Mouse (Mus musculus): Measurements from ENCODE around the gene Bag1.
"Not testable (repeated sequence)": the region's sequence is repeated elsewhere in the genome, so short reads cannot be mapped to it uniquely, and the experiment has no call there.

Bag1 gene

DNA sequence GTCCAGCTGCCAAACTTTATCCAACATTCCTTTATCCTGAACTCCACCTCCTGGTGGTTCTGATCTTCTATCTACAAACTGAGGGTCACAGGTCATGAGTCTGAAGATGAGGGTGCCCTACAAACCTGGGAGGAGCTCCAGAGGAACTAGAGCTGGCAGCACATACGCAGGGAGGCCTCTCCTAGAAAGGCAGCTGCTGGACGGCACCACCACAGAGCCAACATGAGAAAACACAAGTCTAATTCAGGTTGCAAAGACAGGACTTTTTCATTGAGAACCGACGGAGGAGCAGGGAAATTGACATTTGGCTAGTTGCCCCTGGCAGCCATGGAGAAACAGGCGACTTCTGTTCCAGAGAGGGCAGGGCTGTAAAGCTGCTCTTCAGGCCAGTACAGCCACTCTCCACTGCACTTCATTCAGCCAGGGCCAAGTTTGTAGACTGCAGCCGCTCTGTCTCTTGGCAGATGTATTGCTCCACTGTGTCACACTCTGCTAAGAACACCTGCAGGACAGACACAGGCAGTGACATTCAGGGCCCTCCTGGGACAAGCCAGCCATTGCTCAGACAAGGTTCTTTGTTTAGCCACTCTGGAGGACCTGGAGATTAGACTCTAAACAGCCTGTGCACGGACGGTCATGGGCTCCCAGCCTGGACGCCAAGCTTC, 11.8 kb downstream of the Bag1 start:
- no peak for DNase-seq (ENCODE audit: low spot score in 2 of 2)

DNA sequence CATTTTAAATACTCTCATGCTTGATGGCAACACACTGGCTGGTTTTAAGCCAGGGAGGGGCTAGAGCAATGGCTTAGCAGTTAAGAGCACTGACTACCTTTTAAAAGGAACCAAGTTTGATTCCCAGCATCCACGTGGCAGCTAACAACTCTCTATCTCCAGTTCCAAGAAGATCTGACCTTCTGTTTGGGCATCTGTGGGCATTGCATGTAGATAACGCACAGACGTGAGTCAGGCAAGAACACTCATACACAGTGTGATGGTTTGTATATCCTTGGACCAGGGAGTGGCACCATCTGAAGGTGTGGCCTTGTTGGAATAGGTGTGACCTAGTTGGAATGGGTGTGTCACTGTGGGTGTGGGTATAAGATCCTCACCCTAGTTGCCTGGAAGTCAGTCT, 13.7 kb downstream of the Bag1 start:
- not testable (repeated sequence) for DNase-seq (ENCODE audit: low spot score in 2 of 2)

DNA sequence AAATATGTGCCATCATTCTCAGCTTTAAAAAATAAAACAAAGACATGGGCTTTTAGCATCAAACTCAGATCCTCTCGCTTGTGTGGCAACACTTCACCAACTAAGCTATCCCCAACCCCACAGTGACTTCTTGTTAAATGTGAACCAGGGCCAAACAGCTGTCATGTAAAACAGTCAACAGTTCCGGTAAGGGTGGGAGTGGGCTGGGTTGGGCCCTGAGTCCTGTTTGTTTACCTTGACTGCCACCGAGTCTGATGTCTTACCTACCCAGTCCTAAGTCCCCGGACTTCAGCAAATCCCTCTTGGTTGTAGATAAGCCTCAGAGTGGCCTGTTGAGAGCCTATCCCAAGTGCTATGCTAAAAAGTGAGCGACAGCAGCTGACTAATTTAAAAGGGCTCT, 14.4 kb downstream of the Bag1 start:
- no peak for DNase-seq (ENCODE audit: low spot score in 2 of 2)

DNA sequence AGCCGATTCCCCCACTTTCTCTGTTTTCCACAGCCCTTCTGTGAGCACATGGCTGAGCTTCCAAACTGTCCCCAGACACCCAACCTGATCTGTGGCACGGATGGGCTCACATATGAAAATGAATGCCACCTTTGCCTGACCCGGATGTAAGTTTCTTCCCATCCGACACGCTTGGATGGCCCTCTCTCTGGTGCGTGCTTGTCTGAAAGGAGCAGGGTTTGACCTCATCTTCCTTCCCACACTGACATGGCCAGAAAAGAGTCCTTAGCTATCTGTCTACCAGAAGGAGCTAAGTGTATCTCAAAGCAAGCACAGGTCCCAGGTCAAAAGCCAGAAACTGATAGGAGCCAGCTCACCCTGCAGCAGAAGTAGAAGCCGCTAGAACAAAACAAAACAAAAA, 19.0 kb downstream of the Bag1 start:
- no peak for DNase-seq (ENCODE audit: low spot score in 2 of 2)

DNA sequence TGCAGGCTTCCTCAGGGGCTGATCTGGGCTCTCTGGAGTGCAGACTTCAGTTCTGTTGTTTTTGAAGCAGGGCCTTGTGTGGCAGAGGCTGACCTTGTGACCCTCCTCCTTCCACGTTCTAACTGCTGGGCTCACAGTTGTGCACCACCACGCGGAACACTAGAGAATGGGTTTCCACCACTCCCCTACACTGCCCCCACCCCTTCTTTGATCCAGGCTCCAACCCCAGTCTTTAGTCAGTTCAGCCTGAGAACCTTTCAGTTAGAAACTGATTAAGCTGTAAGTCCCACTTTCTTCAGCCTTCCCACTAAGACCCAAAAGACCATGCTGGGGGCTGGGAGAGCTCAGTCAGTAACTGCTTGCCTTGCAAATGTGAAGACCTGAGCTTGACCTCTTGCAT, 22.5 kb downstream of the Bag1 start:
- no peak for DNase-seq (ENCODE audit: low spot score in 2 of 2)

DNA sequence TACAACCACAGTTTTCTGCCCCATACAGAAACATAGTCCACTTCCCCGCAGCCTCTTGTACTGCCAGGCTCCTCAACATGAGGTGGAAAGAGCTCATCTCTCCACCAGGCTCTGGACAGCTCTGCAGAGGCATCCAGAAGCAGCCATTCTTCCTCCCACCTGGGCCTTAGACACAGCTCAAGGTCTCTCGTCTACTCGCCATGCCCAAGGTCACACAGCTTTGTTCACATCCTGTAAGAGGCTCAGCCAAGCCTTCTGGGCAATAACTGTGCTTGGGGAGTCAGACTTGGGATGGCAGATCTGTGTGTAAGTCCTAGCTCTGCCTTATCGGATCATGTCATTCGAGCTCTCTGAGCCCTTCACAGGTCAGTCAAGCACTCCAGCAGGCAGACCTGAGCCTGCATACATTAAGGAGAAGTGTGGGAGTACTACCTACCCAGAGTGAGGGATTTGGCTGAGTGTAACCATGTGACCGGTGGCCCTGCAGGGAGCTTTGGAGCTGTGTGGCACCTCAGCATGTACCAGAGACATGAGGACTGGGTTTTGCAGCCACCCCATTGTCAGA, 24.9 kb downstream of the Bag1 start:
- DNase-seq (ENCODE audit: low spot score in 2 of 2): no peak

DNA sequence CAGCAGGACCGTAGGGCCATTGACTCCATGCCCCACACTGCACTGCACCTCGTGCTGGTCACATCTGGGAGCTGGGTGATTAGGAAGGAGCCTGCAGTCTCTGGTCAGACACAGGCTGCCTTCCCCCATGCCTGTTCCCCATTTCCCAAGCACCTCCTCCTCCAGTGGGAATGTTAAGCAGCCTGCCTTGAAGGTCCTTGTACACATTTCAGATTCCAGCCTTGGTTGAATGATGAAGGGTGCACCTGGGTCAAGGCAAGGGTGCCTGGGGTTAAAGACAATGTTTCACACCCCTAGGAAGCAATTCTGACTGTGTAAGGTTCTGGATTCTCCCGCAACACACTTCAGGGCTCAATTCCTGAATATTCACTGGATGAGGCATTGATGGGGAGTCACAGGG, 26.8 kb downstream of the Bag1 start:
- no peak for DNase-seq (ENCODE audit: low spot score in 2 of 2)

DNA sequence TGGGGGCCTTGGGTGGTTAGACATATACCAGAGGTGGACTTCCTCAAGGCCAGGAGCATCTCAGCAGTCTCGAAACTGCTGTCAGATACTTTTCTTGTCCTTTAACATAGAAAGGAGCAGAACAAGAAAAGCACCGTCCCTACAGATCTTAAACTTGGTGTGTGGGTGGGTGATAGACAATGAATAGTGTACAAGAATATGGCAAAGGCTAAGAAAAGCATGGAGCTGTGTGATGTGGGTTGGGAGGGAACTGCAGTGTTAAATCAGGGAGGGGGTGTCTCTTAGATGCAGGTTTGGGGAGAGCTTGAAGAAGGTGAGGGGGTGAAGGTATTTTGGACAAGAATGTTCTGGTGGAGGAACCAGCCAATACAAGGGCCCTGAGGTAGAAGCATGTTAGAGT, 27.5 kb downstream of the Bag1 start:
- DNase-seq (ENCODE audit: low spot score in 2 of 2): no peak

DNA sequence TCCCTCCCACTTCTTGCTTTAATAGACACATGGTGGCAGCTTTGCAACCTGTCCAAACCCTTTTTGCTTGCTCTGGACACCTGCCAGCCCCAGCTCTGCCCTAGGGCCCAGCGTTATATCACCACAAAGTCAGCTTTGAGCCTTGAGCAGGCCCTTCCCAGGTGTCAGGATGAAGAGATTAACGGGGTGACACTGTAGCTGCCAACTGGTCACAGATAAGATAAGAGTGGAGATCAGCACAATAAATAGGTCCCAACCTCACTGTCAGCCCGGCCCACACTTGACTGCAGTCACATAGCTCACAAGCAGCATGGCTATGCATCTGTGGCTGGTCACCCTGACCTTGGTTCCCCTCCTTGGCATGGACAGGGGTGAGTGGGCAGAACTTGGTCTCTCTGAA, 28.3 kb downstream of the Bag1 start, which contains the start of gene Spink4:
TSS of gene Spink4 (plus strand) at position 268 of the 400 bp plus-strand sequence.
- DNase-seq (ENCODE audit: low spot score in 2 of 2): no peak

DNA sequence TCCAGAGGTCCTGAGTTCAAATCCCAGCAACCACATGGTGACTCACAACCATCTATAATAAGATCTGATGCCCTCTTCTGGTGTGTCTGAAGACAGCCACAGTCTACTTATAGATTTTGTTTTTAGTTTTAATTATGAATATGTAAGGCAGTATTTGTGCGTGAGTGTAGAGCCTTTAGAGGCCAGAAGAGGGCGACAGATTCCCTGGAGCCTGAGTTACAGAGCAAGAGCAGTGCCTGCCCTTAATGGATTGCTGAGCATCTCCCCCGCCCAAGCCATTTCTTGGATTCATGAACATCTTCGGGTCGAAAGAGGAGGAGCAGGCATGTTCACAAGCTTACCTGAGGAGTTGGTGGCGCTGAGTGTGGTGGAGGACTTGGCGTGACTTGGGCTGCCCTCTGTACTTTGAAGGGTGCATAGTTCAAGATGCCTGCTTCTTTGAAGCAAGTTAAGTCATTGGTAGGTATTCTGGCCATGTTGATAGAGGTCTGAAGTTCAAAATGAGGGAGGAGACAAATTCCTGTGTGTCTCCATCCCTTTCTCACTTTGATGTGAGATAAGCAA, 31.4 kb downstream of the Bag1 start:
- no peak for DNase-seq (ENCODE audit: low spot score in 2 of 2)

DNA sequence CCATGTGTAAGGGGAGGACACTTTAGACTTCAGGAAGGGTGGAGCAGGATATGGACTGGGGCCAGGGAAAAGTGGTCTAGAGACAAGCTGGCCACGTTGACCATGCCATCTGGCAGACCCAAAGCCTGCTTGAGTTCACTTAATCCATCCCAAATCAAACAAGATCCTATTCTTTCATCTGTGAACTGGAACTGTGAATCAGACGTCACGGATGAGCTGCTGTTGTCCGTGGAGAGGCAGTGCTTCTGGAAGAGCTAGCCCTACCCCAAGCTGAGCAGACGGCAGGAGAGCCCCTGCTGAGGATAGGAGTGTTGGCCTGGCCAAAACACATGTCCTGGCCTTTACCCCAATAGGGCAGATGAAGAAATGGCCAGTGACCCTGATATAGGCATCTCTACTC, 32.1 kb downstream of the Bag1 start:
- DNase-seq (ENCODE audit: low spot score in 2 of 2): no peak

DNA sequence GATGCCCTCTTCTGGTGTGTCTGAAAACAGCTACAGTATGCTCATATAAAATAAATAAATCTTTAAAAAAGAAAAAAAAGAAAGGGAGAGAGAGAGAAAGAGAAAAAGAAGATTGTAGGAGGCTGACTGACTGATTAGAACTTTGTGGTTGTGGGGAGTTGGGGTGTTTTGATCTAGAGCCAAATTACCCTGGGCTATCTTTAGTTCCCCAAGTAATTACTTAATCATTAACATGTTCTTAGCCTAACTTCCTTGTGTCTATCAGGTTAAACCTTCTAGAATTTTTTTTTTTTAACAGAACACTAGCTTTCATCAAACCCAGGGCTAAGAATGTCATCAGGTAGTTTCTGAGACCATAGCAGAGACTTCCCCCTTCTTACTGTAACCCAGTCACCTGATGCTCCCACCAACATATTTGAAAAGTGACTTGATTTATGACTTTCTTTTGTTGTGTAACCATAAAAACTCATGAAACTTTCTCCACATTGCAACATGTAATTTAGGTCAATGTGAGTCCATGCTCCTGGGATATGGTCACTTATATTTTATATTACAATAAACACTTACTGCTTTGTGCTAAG, 33.7 kb downstream of the Bag1 start:
- no peak for DNase-seq (ENCODE audit: low spot score in 2 of 2)

DNA sequence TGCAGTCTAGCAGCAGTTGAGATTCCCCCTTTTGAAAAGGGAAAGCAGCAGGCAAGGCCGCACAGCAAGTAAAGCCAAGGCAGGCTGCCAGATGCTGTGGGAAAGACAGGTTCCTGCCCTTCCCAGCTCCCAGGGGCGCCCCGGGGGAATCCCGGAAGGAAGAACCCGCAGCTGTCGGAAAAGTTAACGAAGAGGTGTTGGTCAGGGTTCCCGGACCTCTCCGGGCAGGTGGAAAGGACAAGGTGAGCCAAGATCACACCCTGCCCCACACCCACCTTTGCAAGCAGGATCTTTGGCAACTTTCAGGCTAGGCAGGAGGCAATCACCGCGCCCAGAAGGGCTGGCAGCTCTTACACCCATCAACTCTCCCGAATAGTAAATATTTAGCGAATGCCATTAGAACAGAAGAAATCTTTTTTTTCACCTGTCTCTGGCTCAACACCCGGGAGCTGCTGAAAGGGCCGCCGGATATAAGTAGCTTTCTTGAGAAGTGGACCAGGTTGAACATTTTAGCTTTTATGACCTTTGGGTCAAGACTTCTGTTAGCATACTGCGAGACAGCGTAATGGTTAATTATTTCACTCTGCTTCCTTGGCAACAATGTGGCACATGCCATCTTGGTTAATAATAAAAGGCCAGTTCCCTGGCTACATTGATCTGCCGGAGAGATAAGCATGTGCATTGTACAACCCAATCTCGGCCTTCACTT, 39.7 kb downstream of the Bag1 start:
- DNase-seq (ENCODE audit: low spot score in 2 of 2): no peak

DNA sequence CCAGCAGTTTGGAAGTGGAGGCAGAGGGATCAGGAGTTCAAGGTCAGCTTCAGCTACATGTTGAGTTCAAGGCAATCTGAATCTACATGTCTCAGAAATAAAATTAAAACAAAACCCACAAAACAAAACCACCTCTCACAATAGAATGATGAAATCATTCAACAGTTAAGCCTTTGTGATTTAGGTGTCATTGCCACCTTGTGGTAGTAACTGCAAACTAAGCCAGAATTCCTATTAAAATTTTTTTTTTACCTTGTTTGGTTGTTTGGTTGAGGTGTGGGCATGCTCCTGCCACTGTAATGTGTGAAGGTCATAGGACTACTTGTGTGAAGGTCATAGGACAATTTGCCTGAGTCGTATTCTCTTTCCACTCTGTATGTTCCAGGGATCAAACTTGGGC, 41.8 kb downstream of the Bag1 start:
- no peak for DNase-seq (ENCODE audit: low spot score in 2 of 2)

DNA sequence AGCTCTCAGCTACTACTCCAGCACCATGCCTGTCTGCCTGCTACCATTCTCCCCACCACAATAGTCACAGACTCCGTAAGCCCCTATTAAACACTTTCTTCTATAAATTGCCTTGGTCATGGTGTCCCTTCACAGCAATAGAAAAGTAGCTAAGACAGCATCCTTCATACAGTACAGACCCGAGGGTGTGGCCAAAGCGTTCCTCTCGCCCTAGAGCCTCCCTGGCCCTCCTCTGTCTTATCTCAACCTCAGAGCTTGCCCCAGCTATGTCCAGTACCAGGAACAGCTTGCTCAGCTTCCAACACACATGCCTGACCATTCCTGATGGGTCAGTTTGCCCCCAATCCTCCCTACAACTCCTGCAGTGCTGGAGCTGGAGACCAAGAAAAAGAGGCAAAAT, 47.5 kb downstream of the Bag1 start:
- no peak for DNase-seq (ENCODE audit: low spot score in 2 of 2)

DNA sequence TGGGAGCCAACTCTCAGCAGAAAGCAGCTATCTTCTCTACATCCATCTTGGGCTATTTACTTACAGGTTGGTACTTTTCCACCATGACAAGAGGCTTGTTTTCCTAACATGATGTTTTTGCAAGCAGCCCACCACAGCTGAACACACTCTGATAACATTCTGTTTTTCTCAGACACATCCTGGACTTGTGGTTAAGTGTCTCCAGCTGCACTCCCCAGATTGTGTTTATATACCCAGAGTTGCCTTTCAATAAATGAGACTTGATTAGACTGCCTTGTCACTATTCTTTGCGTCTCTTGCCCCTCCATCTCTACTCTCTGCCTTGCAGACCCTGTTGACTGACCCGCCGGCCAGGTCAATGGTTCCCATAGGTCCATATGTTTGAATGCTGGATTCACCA, 48.0 kb downstream of the Bag1 start:
- no peak for DNase-seq (ENCODE audit: low spot score in 2 of 2)

DNA sequence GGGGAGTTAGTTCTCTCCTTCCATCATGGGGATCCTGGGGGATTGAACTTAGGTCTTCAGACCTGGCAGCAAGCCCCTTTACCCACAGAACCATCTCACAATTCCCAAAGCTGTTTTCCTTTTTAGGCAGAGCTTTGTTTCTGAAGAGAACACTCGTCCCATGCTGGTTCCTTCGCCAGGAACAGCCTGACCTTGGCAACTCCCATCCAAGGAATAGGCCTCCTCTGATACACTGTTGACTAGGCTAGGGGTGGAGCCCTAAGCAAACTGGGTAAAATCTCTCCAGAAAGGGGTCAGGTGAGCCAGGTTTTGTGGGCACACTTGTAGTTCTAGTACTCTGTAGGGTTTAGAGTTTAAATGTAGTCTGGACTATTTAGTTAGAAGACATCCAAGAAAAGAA, 48.8 kb downstream of the Bag1 start:
- no peak for DNase-seq (ENCODE audit: low spot score in 2 of 2)

DNA sequence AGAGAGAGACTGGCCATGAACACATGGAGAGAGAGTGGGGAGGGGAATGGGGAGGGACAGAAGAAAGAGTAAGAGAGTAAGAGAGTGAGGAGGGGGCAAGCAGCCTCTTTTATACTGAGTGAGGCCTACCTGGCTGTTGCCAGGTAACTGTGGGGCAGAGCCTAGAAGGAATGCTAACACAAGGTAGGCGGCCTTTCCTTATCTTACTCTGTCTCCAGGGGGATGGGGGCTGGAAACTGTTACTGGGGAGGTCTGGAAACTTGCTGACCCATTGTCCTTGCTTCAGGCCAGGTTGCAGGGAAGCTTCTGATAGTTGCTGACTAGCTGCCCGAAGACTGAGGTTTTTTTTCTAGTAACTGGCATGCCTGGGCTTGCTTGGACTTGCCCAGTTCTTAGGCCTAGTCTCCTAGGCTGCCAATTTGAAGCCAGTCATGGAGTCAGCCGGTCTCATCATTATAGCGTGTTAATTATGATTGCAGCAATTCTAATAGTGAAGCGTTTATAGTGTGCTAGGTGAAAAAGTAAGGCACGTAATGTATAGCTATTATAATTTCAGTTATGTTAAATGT, 49.5 kb downstream of the Bag1 start:
- no peak for DNase-seq (ENCODE audit: low spot score in 2 of 2)

DNA sequence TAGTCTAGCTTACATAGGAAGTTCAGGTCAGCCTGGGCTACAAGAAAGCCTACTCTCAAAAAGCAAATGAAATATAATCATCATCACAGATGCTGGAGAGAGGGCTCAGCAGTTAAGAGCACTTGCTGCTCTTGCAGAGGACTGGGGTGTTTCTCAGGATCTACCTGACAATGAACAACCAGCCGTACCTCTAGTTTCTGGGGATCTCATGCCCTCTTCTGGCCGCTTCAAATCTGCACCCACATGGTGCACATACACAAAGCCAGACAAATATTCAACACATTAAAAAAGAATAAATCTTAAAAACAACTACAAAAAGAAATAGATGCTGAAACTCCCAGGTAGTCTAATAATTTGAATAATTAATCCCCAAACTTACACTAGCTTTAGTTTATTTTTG, 52.4 kb downstream of the Bag1 start:
- DNase-seq (ENCODE audit: low spot score in 2 of 2): no peak

DNA sequence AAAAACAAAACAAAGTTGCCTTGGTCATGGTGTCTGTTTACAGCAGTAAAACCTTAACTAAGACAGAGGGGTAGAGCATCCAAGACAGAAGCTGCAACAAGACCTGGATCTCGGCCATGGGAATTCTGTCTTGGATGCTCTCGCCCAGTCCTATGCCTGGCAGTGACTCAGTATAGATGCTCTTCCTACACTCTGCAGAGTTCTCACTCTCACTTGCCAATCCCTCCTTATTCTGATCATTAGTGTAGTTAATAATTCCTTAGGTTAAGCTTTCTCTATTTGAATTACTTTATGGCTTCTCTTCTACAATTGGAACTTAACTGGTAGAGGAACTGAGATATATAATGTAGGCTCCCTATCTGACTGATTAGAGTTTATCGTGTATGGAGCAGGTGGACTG, 53.0 kb downstream of the Bag1 start:
- DNase-seq (ENCODE audit: low spot score in 2 of 2): no peak

DNA sequence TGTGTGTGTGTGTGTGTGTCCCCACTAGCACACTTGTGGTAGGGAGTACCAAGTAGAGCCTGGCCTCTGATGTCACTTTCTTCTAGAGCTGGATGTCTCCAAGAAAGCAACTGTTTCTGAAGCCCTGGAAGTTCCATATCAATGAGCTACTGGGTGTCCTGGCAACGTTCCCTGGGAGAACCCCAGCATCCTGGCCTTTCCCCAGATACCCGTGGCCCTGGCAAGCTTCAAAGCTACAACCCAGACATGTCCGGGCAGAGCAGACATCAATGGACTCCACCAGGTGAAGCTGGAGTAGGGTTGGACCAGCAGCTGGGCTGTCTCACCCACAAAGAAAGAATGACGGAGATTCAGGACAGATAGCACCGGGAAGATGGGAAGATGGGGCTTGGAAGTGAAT, 56.9 kb downstream of the Bag1 start:
- no peak for DNase-seq (ENCODE audit: low spot score in 2 of 2)

DNA sequence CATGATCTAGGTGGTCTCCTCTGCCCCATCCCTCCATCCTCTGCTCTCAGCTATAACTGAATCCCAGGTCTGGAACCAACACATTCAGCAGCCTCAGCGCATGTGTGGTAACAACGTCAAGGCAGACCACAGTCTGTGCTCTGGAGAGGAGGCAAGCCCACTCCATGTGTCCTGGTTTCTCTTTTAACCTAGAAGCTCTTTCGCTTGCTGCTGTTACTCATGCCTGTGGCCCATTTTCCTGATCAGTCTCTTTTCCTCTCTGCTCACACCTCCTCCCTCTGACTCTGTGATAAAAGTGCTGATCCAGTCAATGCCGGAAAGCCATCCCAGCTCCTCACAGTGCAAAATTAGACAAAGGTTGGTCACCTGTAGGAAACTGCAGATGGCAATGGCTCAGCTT, 58.1 kb downstream of the Bag1 start:
- DNase-seq (ENCODE audit: low spot score in 2 of 2): no peak

Measured in spleen, postnatal 14 days (tissue).